Mouse (Mus musculus) cerebellum, postnatal 14 days (tissue): Measurements from ENCODE around the gene Nfe2l3.
"Not testable (repeated sequence)": the region's sequence is repeated elsewhere in the genome, so short reads cannot be mapped to it uniquely, and the experiment has no call there.

Experiments used
- DNase-seq, 2 experiments: peaks; one replicate each; pipeline ENCODE4 v3.0.0; 2021; ENCODE audit warnings: mixed read lengths in 2 of 2

Gene Nfe2l3

DNA sequence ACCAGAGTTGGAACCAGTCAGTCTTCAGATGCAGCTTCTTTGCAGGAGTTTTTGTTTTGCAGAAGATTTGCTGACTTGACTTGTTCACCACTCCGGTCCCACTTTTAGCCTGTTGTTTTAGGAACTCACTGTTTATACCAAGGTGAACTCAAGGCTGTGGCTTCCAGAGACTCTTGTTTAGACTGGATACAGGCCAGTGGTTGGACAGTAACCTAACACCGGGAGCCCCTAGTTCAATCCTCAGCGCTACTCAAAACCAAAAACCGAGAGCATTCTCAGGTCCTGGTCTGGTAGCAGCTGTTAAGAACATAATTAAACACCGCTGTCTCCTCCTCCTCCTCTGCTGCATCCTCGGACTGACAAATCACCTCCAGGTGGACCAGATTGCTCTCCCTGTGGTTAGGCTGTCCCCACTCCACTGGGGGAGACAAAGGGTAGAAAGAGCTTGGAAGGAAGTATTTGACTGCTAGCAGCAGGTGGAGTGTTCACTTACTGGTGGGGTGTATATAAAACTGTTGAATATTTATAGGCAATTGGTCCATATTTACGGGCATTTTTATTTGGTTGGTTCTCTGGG is 20.5 kb downstream of the Nfe2l3 start:
- no peak for DNase-seq

DNA sequence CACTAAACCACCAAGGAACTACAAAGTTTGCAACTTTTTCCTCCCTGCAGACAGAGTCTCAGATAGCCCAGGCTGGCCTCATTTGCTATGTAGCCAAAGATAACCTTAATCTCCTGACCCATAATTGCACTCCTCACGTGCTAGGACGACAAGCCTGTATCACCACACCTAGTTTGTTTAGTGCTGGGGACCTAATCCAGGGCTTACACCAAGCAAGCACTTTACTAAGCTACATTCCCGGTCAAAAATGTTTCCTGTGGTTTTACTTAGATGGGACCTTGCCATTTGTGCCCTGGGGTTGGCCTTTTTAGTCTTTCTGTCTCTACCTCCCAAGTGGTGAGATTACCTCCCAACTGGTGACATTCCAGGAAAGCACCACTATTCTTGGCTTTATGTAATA is 22.5 kb downstream of the Nfe2l3 start:
- DNase-seq, result no peak

DNA sequence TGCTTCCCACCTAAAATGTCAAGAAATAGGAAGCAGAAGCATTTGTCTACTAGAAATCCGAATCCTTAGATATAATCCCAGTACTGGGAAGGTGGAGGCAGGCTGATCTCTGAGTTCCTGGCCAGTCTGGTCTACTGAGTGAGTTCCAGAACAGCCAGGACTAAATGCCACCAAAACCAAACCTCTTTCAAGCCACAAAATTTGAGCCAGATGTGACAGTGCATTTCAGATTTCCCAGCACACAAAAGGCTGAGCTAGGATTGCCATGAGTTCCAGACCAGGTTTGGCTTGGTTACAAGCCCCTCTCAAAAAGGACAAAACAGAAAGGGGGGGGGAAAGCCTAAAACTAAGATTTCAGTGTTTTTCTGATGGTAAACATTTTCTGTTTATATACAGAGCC is 23.7 kb downstream of the Nfe2l3 start:
- no peak for DNase-seq

DNA sequence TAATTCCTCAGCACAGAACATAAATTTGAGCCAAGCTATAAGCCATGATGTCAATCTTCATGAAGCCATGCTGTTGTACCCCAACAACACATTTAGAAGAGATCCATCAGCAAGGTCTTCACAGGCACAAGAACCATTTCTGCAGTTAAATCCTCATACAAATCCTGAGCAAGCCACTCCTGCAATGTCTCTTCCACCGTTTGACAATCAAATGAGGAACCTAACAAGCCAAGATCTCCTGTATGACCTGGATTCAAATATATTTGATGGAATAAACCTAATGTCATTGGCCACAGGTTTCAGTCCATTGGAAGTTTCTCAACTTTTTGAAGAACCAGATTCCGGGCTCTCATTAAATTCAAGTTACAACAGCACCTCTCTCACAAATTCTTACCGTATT is 24.8 kb downstream of the Nfe2l3 start:
- DNase-seq, result no peak

DNA sequence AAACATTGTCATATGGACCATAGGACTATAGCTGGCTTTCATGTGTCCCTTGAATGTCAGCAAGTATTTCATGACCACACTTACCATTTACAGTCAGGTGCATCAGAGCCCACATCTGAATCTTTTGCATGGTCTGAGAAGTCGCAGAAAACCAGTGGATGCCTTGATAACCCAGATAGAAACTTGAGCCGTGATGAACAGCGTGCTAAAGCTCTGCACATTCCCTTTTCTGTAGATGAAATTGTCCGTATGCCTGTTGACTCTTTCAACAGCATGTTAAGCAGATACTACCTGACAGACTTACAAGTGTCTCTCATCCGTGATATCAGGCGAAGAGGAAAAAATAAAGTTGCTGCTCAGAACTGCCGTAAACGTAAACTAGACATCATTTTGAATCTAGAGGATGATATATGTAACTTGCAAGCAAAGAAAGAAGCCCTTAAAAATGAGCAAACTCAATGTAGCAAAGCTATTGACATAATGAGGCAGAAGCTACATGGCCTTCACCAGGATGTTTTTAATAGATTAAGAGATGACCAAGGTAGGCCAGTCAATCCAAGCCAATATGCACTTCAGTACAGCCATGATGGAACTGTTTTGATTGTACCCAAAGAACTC is 25.4 kb downstream of the Nfe2l3 start:
- DNase-seq, result no peak

DNA sequence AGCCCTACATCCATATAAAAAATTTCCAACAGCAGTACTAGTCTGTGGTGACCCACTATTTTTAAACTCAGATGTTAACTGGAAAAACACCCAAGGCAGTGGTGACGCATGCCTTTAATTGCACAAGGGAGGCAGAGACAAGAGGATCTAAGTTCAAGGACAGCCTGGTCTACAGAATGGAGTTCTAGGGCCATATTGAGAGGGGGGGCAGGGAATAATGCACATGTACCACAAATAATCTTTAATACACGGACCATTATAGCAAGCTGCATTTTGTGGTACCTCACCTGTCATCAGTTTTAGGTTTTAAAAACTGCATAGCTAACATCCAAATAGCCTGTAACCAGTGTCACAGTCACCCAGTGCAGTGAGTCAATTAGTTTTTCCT is 26.4 kb downstream of the Nfe2l3 start:
- DNase-seq, result no peak

DNA sequence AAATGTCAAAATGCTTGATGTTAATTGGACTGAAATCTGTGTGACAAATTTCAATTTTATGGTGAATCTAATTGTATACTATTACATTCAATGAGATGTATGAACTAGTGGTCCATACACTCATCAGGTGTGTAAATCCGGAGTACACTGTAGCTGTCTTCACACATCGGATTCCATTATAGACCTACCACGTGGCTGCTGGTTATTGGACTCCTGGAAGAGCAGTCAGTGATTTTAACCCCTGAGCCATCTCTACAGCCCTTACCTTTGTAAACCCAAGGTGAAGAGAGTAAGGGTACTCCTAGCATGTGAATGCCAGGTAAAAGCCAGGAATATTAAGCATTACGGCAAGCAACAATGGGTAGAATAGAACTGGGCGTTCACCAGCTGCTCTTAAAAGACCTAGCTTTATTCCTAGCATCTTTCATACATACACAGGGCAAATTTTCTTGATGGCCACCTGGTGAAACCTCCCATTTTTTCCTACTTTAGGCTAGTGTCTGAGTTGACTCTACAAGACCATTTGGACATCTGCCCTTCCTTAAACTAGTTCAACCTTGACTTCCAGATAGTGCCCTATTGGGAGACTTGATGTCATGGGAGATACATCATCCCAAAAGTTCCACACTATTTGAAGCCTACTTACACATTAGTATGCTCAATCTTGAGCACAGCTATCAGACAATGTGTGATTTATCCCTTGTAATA is 27.0 kb downstream of the Nfe2l3 start:
- no peak for DNase-seq

DNA sequence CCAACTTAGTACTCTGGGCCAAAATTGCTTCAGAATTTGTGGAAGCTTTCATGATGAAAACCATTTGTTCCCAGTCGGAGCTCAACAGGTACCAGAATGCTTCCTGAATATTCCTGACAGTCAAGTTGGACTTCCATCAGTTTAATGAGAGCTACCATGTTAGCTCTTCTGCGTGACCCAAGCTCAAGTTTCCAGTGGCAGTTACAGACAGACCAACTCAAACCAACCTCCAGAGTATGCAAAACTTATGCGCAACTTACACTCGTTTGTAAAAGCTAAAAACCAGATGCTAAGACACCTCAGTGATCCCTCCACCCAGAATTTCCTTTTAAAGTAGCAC is 27.5 kb downstream of the Nfe2l3 start:
- no peak for DNase-seq

DNA sequence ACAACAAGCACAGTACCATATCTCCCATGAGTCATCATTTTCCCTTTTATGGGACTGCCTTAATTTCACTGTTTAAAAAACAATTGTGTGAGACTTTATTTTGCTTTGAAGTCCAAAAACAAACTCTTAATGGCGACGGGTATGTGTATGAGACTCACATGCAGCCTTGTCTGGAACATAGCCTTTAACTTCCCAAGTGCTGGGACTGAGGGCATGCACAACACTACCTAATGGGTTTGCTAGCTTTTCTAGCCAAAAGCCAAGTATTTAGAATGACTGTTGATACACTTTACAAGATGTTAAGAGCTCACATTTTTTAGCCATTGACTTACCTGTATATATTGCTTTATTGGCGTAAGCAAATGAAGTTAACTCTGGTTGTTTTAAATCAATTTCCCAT is 27.9 kb downstream of the Nfe2l3 start:
- DNase-seq, result no peak

DNA sequence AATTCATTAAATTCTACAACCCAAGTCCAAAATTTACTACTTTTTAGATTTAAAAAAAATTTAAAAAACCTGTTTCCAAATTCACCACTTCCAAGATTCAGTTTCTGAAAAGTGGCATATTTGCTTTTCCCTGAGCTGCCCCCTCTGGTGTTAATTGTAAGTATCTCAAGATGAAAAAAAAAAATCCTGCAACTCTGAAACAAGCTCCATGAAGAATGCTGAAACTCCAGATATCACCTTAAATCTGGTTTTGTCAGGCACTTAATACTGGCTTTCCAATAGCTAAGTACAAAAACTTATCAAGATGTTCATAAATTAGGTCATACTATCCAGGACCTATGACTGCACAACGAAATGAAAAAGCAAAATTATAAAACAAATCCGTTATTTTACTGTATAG is 35.2 kb downstream of the Nfe2l3 start:
- DNase-seq, result no peak

DNA sequence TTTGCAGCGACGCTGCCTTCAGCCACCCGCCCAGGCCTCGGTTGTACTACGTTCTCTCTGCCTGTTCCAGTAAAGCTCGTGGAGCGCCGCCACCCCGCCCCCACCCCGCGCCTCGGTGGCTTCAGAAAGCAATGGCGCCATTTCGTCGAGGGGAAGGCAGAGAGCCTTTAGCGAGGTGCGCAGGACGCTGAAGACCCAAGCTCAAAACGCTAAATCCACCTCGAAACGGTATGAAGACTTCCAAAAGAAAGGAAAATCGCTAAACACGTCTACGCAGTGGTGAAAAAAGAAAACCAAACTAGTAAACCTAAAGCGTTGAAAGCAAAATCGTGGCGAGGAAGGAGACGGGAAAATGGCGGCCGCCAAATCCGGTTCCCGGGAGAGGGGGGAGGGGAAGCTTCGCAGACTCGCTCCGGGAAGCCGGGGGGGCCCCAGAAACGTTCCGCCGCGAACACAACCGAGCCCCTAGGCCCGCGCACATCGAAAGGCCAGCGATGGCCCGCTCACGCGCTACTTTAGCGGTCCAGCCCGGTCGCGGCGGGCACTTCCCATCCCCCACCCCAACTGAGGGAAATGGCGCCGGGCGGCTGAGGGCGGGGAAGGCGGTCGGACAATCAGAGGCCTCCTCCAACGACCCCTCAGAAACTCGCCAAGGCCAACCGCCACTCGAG is 36.6 kb downstream of the Nfe2l3 start:
- peak; percentile 86 to 88 for DNase-seq

DNA sequence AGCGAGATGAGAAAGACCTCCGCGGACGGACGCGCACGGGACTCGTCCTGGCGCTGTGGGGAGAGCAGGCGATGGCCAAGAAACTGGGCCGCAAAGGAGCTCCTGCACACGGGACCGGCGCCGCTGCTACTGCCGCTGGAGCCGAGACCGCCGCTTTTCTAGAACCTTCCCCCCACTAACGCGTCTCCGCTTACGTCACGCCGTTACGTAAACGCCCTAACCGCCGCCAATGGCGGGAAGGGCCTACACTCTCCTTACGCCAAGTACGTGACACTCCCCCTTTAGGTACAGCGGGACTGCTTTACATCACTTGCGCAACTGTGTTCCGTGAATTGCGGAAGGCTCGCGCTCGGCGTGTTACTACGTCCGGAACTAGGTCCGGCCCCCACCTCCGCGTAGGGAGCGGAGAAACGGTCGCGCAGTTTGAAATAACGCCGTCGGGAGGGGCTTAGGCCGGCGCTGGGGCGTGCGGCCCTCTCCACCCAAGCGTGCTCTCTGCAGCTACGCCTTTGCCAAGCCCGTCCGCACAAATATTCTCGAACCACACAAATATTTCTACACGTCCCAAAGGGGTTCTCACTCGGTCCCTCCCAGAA is 37.3 kb downstream of the Nfe2l3 start, which contains the start of gene Hnrnpa2b1:
Hnrnpa2b1 (minus strand) TSS at position 180 of the 596 bp plus-strand sequence.
- DNase-seq, result peak; percentile 99 to 100

DNA sequence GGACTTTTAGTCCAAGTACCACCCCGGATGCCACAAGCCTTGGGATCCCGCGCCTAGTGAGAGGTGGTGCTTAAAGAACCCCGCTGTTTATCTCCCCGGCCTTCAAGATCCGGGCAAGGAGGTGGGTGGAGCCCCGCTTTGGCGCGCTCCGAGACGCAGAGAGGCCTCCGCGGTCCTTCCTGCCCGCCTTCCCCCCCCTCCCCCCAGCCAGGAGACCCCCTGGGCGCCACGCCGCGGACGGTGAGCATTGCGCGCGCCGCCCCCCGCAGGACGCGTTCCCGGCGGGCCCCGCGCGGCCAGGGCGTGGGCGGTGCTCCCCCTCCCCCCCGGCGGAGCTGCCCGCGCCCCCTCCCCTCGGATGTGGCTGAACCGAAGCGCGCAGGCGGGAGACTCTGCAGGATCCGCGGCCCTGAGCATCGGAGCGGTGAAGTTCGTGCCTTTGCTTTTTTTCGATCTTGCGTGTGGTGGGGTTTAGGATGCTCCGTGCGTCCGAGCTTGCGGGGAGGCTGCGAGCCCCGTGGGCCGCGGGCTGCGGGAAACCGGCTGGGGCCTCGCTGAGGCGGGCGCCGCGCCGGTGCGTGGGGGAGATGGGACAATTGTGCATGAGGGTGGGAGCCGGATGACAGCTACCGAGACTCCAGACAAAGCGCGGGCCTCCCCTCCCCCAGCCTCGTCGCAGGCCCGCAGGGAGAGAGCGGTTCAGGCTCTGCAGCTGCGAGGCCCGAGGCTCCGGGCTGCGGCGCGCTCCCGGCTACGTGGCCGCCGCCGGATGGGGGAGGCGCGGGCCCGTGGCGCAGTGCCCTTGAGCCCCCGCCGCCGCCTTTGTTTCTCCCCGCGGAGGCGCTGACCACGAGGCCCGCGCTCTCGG is 38.1 kb downstream of the Nfe2l3 start, which contains the start of gene Cbx3:
Cbx3 (plus strand) TSS at position 50 of the 868 bp plus-strand sequence.
- peak; percentile 91 to 93 for DNase-seq

DNA sequence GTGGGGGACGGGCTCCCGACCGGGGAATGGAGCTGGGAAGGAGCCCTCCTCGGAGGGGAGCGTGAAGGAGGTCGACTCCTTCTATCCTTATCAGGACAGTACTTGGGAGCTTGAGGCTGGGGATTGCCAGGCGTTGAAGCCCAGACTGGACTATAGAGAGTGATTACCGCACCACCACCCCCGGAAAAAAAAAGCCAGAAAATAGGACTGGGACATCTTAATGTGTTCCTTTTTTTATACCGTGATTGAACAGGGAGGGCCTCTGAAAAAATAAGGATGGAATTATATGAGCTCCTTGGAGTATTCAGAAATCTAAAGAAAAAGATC is 38.7 kb downstream of the Nfe2l3 start:
- DNase-seq, result no peak

DNA sequence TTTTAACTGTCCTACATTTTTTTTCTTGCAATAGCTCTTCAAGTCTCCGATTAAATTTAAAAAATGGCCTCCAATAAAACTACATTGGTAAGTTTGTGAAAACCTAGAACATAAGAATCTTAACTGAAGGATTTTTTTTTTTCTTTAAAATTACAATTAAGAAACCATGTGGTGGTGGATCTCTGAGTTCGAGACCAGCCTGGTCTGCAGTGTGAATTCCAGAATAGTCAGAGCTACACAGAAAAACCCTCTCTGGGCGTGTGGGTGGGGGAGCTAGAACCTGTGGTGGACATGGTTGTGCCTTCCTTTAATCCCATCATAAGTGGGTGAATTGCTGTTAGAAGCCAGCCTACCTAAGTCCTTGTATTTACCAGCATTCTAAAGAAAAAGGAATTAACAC is 39.3 kb downstream of the Nfe2l3 start:
- no peak for DNase-seq

DNA sequence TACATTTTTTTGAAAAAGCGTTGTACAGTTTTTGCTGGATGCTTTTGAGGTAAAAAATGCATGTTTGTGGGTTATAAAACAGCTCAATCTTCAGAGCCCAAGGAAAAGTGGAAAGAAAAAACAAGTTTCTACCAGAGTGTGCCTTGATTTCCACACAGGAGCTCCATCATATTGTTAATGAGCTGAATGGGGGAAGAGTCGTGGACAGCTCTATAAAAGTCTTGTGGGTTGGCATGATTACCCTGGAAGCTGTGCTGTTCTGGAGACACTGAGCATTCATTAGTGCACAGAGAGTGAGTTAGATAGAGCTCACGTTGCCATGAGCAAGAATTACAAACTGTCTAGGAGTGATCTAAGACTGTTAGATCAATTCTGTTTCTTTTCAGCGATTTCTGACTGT is 39.7 kb downstream of the Nfe2l3 start:
- DNase-seq, result no peak

DNA sequence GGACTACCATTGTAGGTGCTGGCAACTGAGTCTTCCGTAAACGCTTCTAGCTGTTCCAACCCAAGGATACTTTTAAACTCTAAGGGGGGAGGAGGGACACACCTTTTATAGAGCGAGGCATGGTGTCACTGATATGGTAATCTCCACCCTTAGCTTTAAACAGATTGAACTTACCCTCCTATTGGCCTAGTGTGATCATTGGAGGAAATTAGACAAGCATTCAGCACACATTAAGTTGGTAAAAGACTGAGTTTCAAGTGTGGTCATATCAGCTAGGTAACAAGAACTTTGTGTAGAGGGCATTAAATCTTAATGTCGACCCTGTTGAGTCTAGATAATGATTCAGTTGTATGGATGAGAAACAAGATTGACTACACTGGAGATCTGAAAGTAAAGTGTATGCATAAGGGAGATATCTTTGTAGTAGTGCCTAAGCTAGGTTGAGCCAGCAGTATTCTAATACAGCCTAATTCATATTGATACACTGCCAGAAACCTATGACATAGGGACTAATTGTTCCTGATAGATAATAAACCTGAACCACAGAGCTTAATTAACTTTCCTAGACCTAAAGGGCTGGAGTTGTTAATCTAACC is 46.8 kb downstream of the Nfe2l3 start:
- DNase-seq, result no peak

DNA sequence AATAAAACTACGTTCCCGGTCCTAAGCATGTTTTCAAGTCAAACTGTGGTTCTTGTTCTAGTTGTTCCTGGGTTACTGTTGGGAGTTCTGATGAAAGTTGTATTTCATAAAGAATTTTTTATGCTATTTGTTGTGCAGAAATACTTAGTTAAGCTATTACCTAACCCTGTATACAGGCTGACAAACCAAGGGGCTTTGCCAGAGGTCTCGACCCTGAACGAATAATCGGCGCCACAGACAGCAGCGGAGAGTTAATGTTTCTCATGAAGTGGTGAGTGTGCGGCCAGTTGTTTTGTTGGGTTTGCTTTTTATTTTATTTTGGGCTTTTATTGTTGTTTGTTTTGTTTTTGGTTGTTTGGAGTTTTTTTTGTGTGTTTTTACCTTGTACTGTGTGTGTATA is 49.1 kb downstream of the Nfe2l3 start:
- DNase-seq, result no peak

DNA sequence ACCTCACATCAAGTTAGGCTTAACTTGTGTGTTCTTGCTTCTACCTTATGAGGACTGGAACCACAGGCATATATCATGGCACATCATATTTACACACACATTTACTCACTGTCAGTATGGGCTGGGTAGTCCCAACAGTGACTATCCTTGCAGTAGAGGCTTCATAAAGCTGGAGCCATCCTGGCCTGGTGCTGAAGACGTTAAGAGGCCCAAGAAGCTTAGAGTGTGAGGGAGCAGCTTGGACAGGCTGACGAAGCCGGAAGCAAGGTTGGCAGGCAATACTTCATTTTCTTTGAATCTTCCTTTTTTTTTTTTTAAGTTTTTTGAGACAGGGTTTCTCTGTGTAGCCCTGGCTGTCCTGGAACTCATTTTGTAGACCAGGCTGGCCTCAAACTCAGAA is 51.4 kb downstream of the Nfe2l3 start:
- DNase-seq, result no peak

DNA sequence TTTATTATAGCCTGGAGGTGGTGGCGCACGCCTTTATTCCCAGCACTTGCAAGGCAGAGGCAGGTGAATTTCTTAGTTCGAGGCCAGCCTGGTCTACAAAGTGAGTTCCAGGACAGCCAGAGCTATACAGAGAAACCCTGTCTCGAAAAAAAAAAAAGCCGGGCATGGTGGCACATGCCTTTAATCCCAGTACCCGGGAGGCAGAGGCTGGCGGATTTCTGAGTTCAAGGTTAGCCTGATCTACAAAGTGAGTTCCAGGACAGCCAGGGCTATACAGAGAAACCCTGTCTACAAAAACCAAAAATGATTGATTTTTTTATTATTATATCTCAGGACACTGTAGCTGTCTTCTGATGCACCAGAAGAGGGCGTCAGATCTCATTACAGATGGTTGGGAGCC is 52.1 kb downstream of the Nfe2l3 start:
- not testable (repeated sequence) for DNase-seq

DNA sequence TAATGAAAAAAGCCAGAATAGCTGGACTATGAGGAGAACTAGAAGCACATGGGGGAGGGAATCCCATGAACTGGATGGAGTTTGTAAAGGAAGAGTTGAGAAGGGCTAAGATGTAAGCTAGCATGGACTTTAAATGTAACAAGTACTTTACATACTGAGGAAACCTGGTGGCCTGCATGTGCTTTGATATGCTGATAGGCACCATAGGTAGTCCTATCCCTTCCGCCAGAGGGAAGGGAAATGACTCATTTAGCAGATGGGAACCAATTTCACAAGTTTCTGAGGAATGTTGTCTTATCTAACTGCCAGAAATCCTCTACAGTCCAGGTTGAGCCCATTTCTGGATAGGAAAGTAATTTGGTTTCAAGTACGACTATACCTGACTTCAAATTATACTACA is 53.2 kb downstream of the Nfe2l3 start:
- no peak for DNase-seq

DNA sequence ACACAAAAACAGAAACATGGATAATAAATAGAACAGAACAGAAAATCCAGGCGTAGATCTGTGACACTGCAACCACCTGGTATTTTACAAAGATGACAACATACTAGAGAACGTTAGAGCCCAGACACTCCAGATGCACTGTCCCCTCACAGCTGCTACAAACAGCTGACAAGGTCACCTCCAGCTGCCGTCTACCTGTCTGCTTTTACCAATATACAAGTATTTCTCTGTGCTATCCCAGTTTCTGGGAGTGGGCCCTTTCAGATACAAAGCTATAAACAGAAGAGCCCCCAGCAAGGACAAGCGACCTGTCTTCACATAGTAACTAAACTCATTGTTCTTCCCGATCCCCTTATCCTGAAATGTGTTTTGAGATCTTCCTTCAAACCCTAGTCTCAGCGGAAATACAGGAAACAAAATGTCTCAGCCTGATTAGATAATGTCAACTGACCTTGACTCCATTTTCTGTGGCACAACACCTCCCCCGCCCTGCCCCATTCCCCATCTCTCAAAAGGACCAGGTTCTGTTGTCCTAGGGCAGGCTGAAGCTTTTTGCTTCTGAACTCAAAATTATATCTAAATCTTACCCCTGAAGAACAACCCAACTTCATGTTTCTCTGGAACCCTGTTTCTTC is 53.7 kb downstream of the Nfe2l3 start:
- DNase-seq, result no peak
